Mouse (Mus musculus) kidney, adult 2 months (tissue): ENCODE results near the gene Fam45a.

Experiments
- CTCF ChIP-seq: fragments of 200-500 bp; conservative IDR thresholded peaks from 2 replicates; pipeline ENCODE4 v1.5.1; 2011; ENCODE audit warnings: low read depth, mild to moderate bottlenecking, control low read depth, low read length, moderate library complexity, mixed read lengths; ENCODE audit not compliant: insufficient read depth, insufficient read length
- POLR2A ChIP-seq: fragments of 200-500 bp; IDR thresholded peaks from one replicate; pipeline ENCODE4 v1.6.1; 2011; ENCODE audit warnings: low read depth, low read length, control low read depth

DNA sequence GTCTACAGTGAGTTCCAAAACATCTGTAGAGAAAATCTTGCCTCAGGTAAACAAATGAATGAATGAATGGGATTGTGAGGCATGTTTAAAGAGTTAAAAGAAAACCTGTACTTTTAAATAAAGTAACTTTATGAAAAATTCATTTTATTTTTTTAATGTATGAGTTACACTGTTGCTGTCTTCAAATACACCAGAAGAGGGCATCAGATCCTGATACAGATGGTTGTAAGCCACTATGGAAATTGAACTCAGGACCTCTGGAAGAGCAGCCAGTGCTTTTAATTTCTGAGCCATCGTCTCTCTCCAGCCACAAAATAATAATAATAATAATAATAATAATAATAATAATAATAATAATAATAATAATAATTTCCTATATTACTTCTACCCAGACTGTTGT lies 59.1 kb downstream of the Fam45a start:
- TF ChIP-seq POLR2A (no peak), CTCF (no peak)
